Mouse (Mus musculus): ENCODE data around the gene Stx12.

GRCm38 (mm10) chr4:132809621-132810020, 74.7 kb downstream of the Stx12 start:
- TF ChIP-seq CTCF (IDR thresholded peaks at IDR 0.05; ENCODE audit: control insufficient read depth, insufficient read depth, insufficient replicate concordance, low read depth, low read length), result no peak
- TF ChIP-seq POLR2A (IDR thresholded peaks at IDR 0.05; ENCODE audit: control insufficient read depth, low read depth, low read length), result no peak

Measured in testis, adult 2 months (tissue).